In the genomic region with DNA sequence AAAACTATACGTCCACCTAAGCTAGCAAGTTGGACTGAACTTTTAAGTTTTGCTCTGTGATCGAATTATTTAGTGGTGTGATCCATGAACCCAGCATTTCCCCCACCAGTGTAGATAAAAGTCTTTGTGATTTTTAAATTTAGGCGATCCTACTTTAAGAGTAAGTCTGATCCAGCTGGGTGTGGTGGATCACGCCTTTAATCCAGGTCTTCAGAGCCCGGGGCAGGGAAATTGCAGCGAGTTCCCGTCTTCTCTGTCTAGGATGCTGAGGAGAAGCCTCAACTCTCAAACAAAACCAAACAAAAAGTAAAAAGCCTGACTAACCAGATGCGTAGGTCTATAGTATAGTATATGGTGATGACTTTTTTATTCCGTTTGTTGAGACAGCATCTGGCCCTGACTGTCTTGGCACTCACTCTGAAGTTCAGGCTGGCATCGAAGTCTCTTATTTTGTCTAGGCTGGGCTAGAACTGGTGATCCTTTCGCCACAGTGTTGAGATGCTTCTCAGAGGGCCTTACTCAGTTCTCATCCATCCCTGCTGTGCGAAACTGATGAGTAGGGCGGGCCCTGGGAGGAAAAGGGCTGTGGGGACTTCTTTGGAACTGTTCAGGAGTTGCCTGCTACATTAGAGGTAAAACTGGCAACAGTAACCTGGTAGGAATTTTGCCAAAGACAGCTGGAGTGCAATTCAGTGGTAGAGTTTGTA, we compare ENCODE assay signal across 8 mouse cellular contexts. TPM values are rescaled to one million over a fixed set of nuclear protein-coding genes. Genes with fewer than 3 reads are reported as not detected.
DNase-seq lines count a peak whose midpoint lies in the region; ATAC-seq and TF ChIP-seq lines count a peak whose summit lies in the region.

No protein-coding gene starts in this region.

- no peak for TF ChIP-seq RAD21 in MEL (IDR thresholded peaks at IDR 0.05; ENCODE audit: low read depth, low read length)

- TF ChIP-seq EP300 in MEL (IDR thresholded peaks at IDR 0.05; ENCODE audit: low read depth in 1 of 2, low read length in 2 of 2), result no peak; a peak in 1 of 4 replicates
- no peak for TF ChIP-seq EP300 in heart, postnatal 0 days (IDR thresholded peaks at IDR 0.05; ENCODE audit: low read depth)

- no peak for TF ChIP-seq CTCF in MEL (IDR thresholded peaks at IDR 0.05 in 2 of 3, conservative IDR thresholded peaks at IDR 0.05 in 1 of 3; ENCODE audit: control insufficient read depth in 1 of 3, insufficient read depth in 1 of 3, low read depth in 2 of 3, low read length in 3 of 3, poor library complexity in 1 of 3, severe bottlenecking in 1 of 3)
- TF ChIP-seq CTCF in heart, postnatal 0 days (IDR thresholded peaks at IDR 0.05; ENCODE audit: low read depth), result no peak
- no peak for TF ChIP-seq CTCF in cerebellum, adult 2 months (IDR thresholded peaks at IDR 0.05; ENCODE audit: borderline replicate concordance, insufficient read depth, low read depth, low read length)

- H3K27ac ChIP-seq in MEL (ENCODE audit: control insufficient read depth, low read depth, low read length) (peak overlapping the region; percentile 17; the same call in 1 of the 2 replicates), macrophage (no peak overlapping the region)
- H3K27ac ChIP-seq in heart, postnatal 0 days (ENCODE audit: low read depth), result no peak overlapping the region
- H3K27ac ChIP-seq in cerebellum, adult 2 months (ENCODE audit: insufficient read depth, low read length), result no peak overlapping the region

- no peak for TF ChIP-seq POLR2A in MEL (IDR thresholded peaks at IDR 0.05; ENCODE audit: control insufficient read depth in 1 of 2, insufficient read depth in 1 of 2, low read depth in 1 of 2, low read length in 2 of 2, poor library complexity in 1 of 2)
- no peak for TF ChIP-seq POLR2A in cerebellum, adult 2 months (IDR thresholded peaks at IDR 0.05; ENCODE audit: borderline replicate concordance, insufficient read depth, low read length)

- DNase-seq in heart, adult 18-20 months, result peak; percentile 4 to 10
- no peak for DNase-seq in heart, adult 9 months (ENCODE audit: low spot score in 2 of 2)
- DNase-seq in MEL (ENCODE audit: low read depth, low spot score), result no peak
- DNase-seq in heart, postnatal 0 days (ENCODE audit: low spot score), result no peak
- DNase-seq in cerebellum, adult 2 months, result no peak
- no peak for DNase-seq in thymus, postnatal 25 days
- DNase-seq in kidney, postnatal 36 days, result no peak

- peak overlapping the region; percentile 66 to 84 for H3K4me3 ChIP-seq in MEL (ENCODE audit: control insufficient read depth in 1 of 2, insufficient read depth in 1 of 2, low read depth in 2 of 2, low read length in 2 of 2)
- peak overlapping the region; percentile 54 for H3K4me3 ChIP-seq in heart, postnatal 0 days (ENCODE audit: low read depth, low read length)
- H3K4me3 ChIP-seq in macrophage (ENCODE audit: inconsistent target), result peak overlapping the region; percentile 55
- no peak overlapping the region for H3K4me3 ChIP-seq in cerebellum, adult 2 months (replicated peaks; ENCODE audit: insufficient read depth, low read depth, low read length)

- H3K4me2 ChIP-seq in heart, postnatal 0 days (ENCODE audit: low read depth, low read length), result peak overlapping the region; percentile 72

- peaks cover 0 to 8% of the 10 kb centered on the region in 2 experiments; a peak in 2 of 4 replicates for H3K36me3 ChIP-seq in MEL (ENCODE audit: control insufficient read depth in 1 of 2, insufficient read depth in 2 of 2, low read length in 2 of 2)
- no peaks in the 10 kb centered on the region for H3K36me3 ChIP-seq in heart, postnatal 0 days (replicated peaks; ENCODE audit: control insufficient read depth, insufficient read depth, low read length)
- H3K36me3 ChIP-seq in macrophage (ENCODE audit: inconsistent target), result no peaks in the 10 kb centered on the region

- H3K79me2 ChIP-seq in MEL (ENCODE audit: control insufficient read depth, insufficient read depth, low read length, poor library complexity), result peaks cover 6% of the 10 kb centered on the region
- no peaks in the 10 kb centered on the region for H3K79me2 ChIP-seq in macrophage (ENCODE audit: inconsistent target)

- peaks cover 0 to 12% of the 10 kb centered on the region in 2 experiments for H3K4me1 ChIP-seq in MEL (ENCODE audit: control insufficient read depth in 1 of 2, insufficient read depth in 2 of 2, low read length in 2 of 2)
- H3K4me1 ChIP-seq in heart, postnatal 0 days (ENCODE audit: control insufficient read depth, insufficient read depth), result 0 out of 2 replicates have a peak, but pooled peaks cover 3% of the 10 kb centered on the region
- H3K4me1 ChIP-seq in cerebellum, adult 2 months (ENCODE audit: control insufficient read depth, insufficient read depth, low read length), result no peaks in the 10 kb centered on the region

- no peak for ATAC-seq in heart, postnatal 0 days (ENCODE audit: insufficient read depth, low read depth)

- H3K27me3 ChIP-seq in MEL (ENCODE audit: control insufficient read depth in 1 of 2, insufficient read depth in 2 of 2, low read length in 2 of 2), result no peaks in the 10 kb centered on the region
- H3K27me3 ChIP-seq in heart, postnatal 0 days (ENCODE audit: control insufficient read depth, insufficient read depth, low read length), result 0 out of 2 replicates have a peak, but pooled peaks cover 4% of the 10 kb centered on the region
- no peaks in the 10 kb centered on the region for H3K27me3 ChIP-seq in cerebellum, adult 2 months (ENCODE audit: control insufficient read depth, insufficient read depth, low read length)

- H3K9me3 ChIP-seq in MEL (replicated peaks; ENCODE audit: insufficient read depth, low read length), result no peaks in the 10 kb centered on the region
- no peaks in the 10 kb centered on the region for H3K9me3 ChIP-seq in heart, postnatal 0 days (replicated peaks; ENCODE audit: control insufficient read depth, low read length)

- 37% methylated on average over 13 of the region's 13 CpGs for WGBS in heart, postnatal 0 days
- WGBS in macrophage (ENCODE audit: missing documents), result 44% methylated on average over 13 of the region's 13 CpGs
- 38% methylated on average over 13 of the region's 13 CpGs for WGBS in cerebellum, adult 2 months

- H3K9ac ChIP-seq in MEL (ENCODE audit: control insufficient read depth, low read depth, low read length, poor library complexity, severe bottlenecking), result peak overlapping the region; percentile 69
- H3K9ac ChIP-seq in heart, postnatal 0 days (replicated peaks; ENCODE audit: low read depth, low read length), result peak overlapping the region; percentile 52

TF ChIP-seq in MEL, 35 proteins besides CTCF, POLR2A, EP300 and RAD21:
- TF ChIP-seq SIN3A (IDR thresholded peaks at IDR 0.05; ENCODE audit: low read length) (peak; percentile 43; the same call in 1 of the 2 replicates), CHD1 (IDR thresholded peaks at IDR 0.05; ENCODE audit: low read depth, low read length) (no peak)

RNA-seq across cellular contexts. Expression of gene Mboat1, which starts 0.8 kb away (rescaled TPM):
- total RNA-seq in heart, adult 18-20 months (2021), result 1 to 10 TPM in 1 of 2 experiments, under 1 TPM in 1; 0.79 to 1.6 TPM
- total RNA-seq in MEL (2012; rRNA removed), result 19.0 and 19.8 TPM in 2 replicates
- polyA plus RNA-seq in MEL (2012; ENCODE audit: insufficient read depth in 1 of 2, insufficient read length in 2 of 2, low read depth in 1 of 2, low replicate concordance in 2 of 2, missing spikeins in 1 of 2), result 10 to 100 TPM in 1 of 2 experiments, not detected in 1; 21.9 TPM
- 1.0 and 1.4 TPM in 2 replicates for total RNA-seq in heart, postnatal 0 days (2014; rRNA removed; ENCODE audit: low replicate concordance)
- polyA plus RNA-seq in heart, postnatal 0 days (2015; fragmentation: Nextera tagmentation; extraction: Ambion mirVana), result 1.6 TPM in 2 replicates
- 1 to 10 TPM in 9 of 26 experiments, under 1 TPM in 3, not detected in 14; 0.55 to 3.1 (median 1.4) TPM for total RNA-seq in macrophage (2018; cell fraction: chromatin; rRNA removed)
- total RNA-seq in macrophage (2018; cell fraction: cytosol; rRNA removed), result 1 to 10 TPM in 8 of 26 experiments, under 1 TPM in 18; 0.18 to 1.6 (median 0.64) TPM
- 1 to 10 TPM in 8 of 26 experiments, under 1 TPM in 15, not detected in 3; 0.28 to 8.5 (median 0.84) TPM for total RNA-seq in macrophage (2018; cell fraction: nucleus; rRNA removed)
- polyA plus RNA-seq in macrophage (2018), result 1.3 to 6.3 TPM (median 1.4 TPM) in 3 replicates
- 5.6 and 7.3 TPM in 2 replicates for polyA plus RNA-seq in cerebellum, adult 2 months (2012; rRNA removed)

Comparison
In these comparisons a context has a peak if more than half of its experiments do, and no peak if none do; other contexts are left out.
1. DNase-seq: peak in heart, adult 18-20 months (2 of 2); none in heart, adult 9 months (0 of 2), MEL (single experiment), heart, postnatal 0 days (single experiment), cerebellum, adult 2 months (0 of 2), thymus, postnatal 25 days (single experiment) and kidney, postnatal 36 days (0 of 2).